Mouse (Mus musculus): ENCODE results near the gene Ube2l3. TPM values are rescaled to one million over a fixed set of nuclear protein-coding genes. Genes with fewer than 3 reads are reported as not detected.

Gene Ube2l3
- polyA plus RNA-seq, 1 experiment from 2014 or later: 278 TPM

DNA sequence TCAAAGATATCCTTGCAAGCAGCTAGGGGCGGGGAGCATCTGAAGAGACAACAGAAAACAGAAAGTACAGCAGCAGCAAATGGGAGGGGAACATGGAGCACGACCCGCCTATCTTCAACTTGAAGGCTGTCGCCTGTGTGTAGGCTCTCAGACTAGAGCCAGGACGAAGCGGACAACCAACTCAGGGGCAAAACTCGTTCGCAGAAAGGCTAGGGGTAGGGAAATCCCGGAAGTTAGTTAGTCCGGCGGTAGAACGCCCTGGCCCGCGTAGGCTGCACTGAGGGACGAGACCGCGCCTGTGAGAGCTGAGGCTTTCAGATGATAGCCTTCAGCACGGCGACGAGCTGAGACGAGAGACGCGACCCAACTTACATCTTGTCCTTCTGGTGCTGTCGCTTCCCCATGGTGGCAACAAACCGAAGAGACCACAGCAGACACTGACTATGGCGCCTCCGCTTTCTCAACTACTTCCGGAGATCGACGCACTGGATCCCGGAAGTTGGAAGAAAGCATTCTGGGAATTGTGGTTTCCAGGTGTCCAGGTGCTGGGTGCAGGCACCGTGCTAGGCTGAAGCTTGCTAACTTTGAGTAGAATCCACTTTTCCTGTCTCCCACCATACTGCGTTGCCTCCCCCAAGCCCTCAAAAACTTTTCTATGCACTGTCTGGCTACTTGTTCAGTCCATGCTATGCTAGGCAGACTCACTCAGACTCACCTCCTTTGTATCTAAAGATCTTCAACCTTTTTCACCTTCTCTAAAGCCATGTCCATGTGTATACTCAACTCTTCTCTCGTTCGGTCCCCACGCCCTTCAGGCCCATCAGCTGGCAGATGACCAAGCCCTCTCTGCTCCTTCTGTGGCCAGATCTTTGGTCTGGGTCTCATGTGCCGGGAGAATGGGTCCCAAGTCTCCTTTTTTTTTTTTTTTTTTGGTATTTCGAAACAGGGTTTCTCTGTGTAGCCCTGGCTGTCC, 91.4 kb downstream of the Ube2l3 start, which contains the start of gene Ppil2:
Gene Ppil2, minus strand, starts transcription at position 487 of the 973 bp plus-strand sequence.
- H3K27me3 ChIP-seq (ENCODE audit: control insufficient read depth, insufficient read depth, low read length): no peaks in the 10 kb centered on the region
- peak within 1 kb of the TSS; percentile 82 for H3K9ac ChIP-seq (ENCODE audit: low read length)
- 8% methylated on average over 38 of the region's 38 CpGs for WGBS
- ATAC-seq (ENCODE audit: low FRiP score, low TSS enrichment) (peak; percentile 90), DNase-seq (ENCODE audit: low spot score) (peak; percentile 76)
- H3K4me2 ChIP-seq (replicated peaks; ENCODE audit: low read depth): peak within 1 kb of the TSS; percentile 71
- no peak for TF ChIP-seq EP300 (optimal IDR thresholded peaks at IDR 0.05)
- no peak for TF ChIP-seq CTCF (IDR thresholded peaks at IDR 0.05; ENCODE audit: low read depth)
- H3K27ac ChIP-seq (replicated peaks): peak within 1 kb of the TSS; percentile 74
- 0 out of 2 replicates have a peak, but pooled peaks cover 3% of the 10 kb centered on the region for H3K4me1 ChIP-seq (replicated peaks; ENCODE audit: control insufficient read depth, insufficient read depth)
- H3K9me3 ChIP-seq (ENCODE audit: control insufficient read depth, low read length): no peaks in the 10 kb centered on the region
- H3K4me3 ChIP-seq (ENCODE audit: low read depth, low read length): peak within 1 kb of the TSS; percentile 77
- peaks cover 9% of the 10 kb centered on the region; the same call in 1 of the 2 replicates for H3K36me3 ChIP-seq (ENCODE audit: control insufficient read depth, insufficient read depth, low read length)

DNA sequence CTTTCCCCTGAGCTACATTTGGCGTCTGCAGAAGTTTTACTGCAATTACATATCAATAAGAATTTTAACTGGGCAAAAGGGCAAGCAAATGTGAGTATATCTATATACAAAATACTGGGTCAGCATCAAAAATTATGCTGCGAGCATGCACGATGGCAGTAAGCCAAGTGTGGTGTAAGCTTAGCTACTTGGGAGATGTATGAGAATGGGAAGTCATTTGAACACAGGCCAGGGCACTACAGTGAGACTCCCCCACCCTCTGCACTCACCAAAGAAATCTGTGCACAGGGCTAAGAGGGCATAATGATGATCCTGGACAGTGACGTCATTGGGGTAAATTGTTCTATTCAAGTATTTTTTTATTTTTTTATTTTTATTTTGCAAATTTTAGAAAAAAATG, 97.8 kb downstream of the Ube2l3 start:
- Histone ChIP-seq H3K4me3 (ENCODE audit: low read depth, low read length) (no peak overlapping the region), H3K36me3 (ENCODE audit: control insufficient read depth, insufficient read depth, low read length) (peaks cover 15% of the 10 kb centered on the region; the same call in 1 of the 2 replicates), H3K4me1 (replicated peaks; ENCODE audit: control insufficient read depth, insufficient read depth) (no peaks in the 10 kb centered on the region), H3K9ac (ENCODE audit: low read length) (no peak overlapping the region), H3K27me3 (ENCODE audit: control insufficient read depth, insufficient read depth, low read length) (no peaks in the 10 kb centered on the region), H3K27ac (replicated peaks) (no peak overlapping the region), H3K9me3 (ENCODE audit: control insufficient read depth, low read length) (no peaks in the 10 kb centered on the region), H3K4me2 (replicated peaks; ENCODE audit: low read depth) (no peak overlapping the region)
- 53% methylated on average over 4 of the region's 4 CpGs for WGBS
- ATAC-seq (ENCODE audit: low FRiP score, low TSS enrichment) (no peak), DNase-seq (ENCODE audit: low spot score) (no peak)
- TF ChIP-seq EP300 (optimal IDR thresholded peaks at IDR 0.05) (no peak), CTCF (IDR thresholded peaks at IDR 0.05; ENCODE audit: low read depth) (no peak)

- DNase-seq (ENCODE audit: low spot score) (no peak), ATAC-seq (ENCODE audit: low FRiP score, low TSS enrichment) (no peak)
- Histone ChIP-seq H3K27ac (replicated peaks) (no peak overlapping the region), H3K9me3 (ENCODE audit: control insufficient read depth, low read length) (no peaks in the 10 kb centered on the region), H3K4me2 (replicated peaks; ENCODE audit: low read depth) (no peak overlapping the region), H3K4me1 (replicated peaks; ENCODE audit: control insufficient read depth, insufficient read depth) (no peaks in the 10 kb centered on the region), H3K27me3 (ENCODE audit: control insufficient read depth, insufficient read depth, low read length) (no peaks in the 10 kb centered on the region), H3K4me3 (ENCODE audit: low read depth, low read length) (no peak overlapping the region), H3K9ac (ENCODE audit: low read length) (no peak overlapping the region), H3K36me3 (ENCODE audit: control insufficient read depth, insufficient read depth, low read length) (peaks cover 20% of the 10 kb centered on the region)
- no peak for TF ChIP-seq EP300 (optimal IDR thresholded peaks at IDR 0.05)
- no peak for TF ChIP-seq CTCF (IDR thresholded peaks at IDR 0.05; ENCODE audit: low read depth)
- 60% methylated on average over 7 of the region's 7 CpGs for WGBS
These were observed 99.7 kb downstream of the Ube2l3 start for GRCm38 (mm10) chr16:17102630-17103220.

MicroRNAs within 50 kb of the gene (microRNA counts, 519-probe panel; counts per million panel counts)
- 5,350 counts per million, percentile 62 among the panel's probes with 10 or more counts for microRNA mmu-miR-130b
- not detected for microRNA mmu-miR-301b

Small RNA genes within 50 kb of the gene (microRNA-seq; reads per million reads assigned to microRNA genes)
- gene Mir130b (2,644 reads per million, percentile 83 among the genes with 10 or more reads in this experiment), gene Mir301b (37.0 reads per million, percentile 32 among the genes with 10 or more reads in this experiment)

Other genes with a start within 250 kb of the Ube2l3 start
- gene Mapk1, start 219.3 kb downstream of the Ube2l3 start, polyA plus RNA-seq (2015; fragmentation: Nextera tagmentation; extraction: Ambion mirVana): 92.7 and 93.2 TPM in 2 replicates
- gene Ypel1, start 133.0 kb downstream of the Ube2l3 start, polyA plus RNA-seq (2015; fragmentation: Nextera tagmentation; extraction: Ambion mirVana): 5.9 and 6.2 TPM in 2 replicates
- 61.5 and 72.4 TPM in 2 replicates for gene Ppil2, start 91.4 kb downstream of the Ube2l3 start, polyA plus RNA-seq (2015; fragmentation: Nextera tagmentation; extraction: Ambion mirVana)
- gene 2610318N02Rik, start 77.5 kb downstream of the Ube2l3 start, polyA plus RNA-seq (2015; fragmentation: Nextera tagmentation; extraction: Ambion mirVana): 3.5 and 4.4 TPM in 2 replicates
- gene Sdf2l1, start 70.3 kb downstream of the Ube2l3 start, polyA plus RNA-seq (2015; fragmentation: Nextera tagmentation; extraction: Ambion mirVana): 170 and 176 TPM in 2 replicates
- 19.8 and 21.3 TPM in 2 replicates for gene Ydjc, start 58.0 kb downstream of the Ube2l3 start, polyA plus RNA-seq (2015; fragmentation: Nextera tagmentation; extraction: Ambion mirVana)
- 1.8 and 2.1 TPM in 2 replicates for gene Ccdc116, start 55.4 kb downstream of the Ube2l3 start, polyA plus RNA-seq (2015; fragmentation: Nextera tagmentation; extraction: Ambion mirVana)
- 0.18 TPM in 2 replicates for gene Rimbp3, start 6.0 kb upstream of the Ube2l3 start, polyA plus RNA-seq (2015; fragmentation: Nextera tagmentation; extraction: Ambion mirVana)
- 2.1 and 2.4 TPM in 2 replicates for gene Hic2, start 30.9 kb upstream of the Ube2l3 start, polyA plus RNA-seq (2015; fragmentation: Nextera tagmentation; extraction: Ambion mirVana)
- 8.8 and 10.6 TPM in 2 replicates for gene Tmem191c, start 73.4 kb upstream of the Ube2l3 start, polyA plus RNA-seq (2015; fragmentation: Nextera tagmentation; extraction: Ambion mirVana)
- 0.41 and 0.96 TPM in 2 replicates for gene Serpind1, start 128.7 kb upstream of the Ube2l3 start, polyA plus RNA-seq (2015; fragmentation: Nextera tagmentation; extraction: Ambion mirVana)
- gene Snap29, start 203.3 kb upstream of the Ube2l3 start, polyA plus RNA-seq (2015; fragmentation: Nextera tagmentation; extraction: Ambion mirVana): 13.8 and 14.7 TPM in 2 replicates
- gene Pi4ka, start 203.7 kb upstream of the Ube2l3 start, polyA plus RNA-seq (2015; fragmentation: Nextera tagmentation; extraction: Ambion mirVana): 15.5 and 16.6 TPM in 2 replicates
- gene Crkl, start 249.3 kb upstream of the Ube2l3 start, polyA plus RNA-seq (2015; fragmentation: Nextera tagmentation; extraction: Ambion mirVana): 29.1 and 30.0 TPM in 2 replicates

Measured in stomach, postnatal 0 days (tissue).